Mouse (Mus musculus): ENCODE data around the gene Tmem97.
"Not testable (repeated sequence)": the region's sequence is repeated elsewhere in the genome, so short reads cannot be mapped to it uniquely, and the experiment has no call there.

Gene Tmem97

DNA sequence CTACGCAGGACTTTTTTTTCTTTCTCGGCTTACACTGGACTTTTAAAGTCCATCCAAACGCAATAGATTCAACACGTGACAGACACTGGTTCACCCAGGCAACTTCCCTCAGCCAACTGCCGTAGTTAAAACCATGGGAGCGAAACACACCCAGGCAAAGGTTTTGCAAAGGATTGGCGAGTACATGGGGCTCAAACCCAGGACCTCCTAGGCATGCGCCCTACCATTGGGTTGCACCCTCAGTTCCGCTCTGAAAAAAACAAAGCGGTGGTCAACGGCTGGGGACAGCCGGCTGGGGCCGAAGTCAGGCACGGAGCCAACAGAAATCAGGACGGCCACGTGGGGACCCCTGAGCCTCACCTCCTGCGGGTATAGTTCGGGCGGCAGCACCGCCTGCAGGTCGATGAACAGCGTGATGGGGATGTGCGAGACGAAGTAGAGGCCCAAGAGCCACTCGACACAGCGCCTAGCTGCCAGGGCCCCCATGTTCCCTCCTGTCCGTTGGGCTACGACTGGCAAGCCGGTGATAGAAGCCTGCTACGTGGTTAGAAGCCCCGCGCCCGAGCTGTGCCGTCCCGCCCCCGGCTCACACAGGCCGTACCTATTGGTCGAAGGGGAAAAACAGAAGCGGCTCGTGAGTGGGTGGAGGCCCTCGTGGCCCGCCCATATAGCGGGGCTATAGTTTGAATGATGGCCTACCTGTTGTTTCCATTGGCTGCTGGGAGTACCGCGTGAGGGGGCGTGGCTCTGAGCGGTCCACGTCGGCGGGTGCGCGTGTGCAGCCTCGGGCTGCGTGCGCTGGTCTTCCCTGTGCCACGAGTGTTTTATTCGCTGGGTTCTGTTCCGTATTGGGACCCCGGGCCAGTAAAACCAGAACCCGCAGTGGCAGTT is at the start of gene Tmem97:
Gene Tmem97 (minus strand): TSS at position 610 of the 891 bp plus-strand sequence.
- DNase-seq (ENCODE audit: low read depth) = peak; percentile 96

GRCm38 (mm10) chr11:78600051-78600450 is 49.5 kb upstream of the Tmem97 start:
- DNase-seq (ENCODE audit: low read depth) = peak; percentile 72

DNA sequence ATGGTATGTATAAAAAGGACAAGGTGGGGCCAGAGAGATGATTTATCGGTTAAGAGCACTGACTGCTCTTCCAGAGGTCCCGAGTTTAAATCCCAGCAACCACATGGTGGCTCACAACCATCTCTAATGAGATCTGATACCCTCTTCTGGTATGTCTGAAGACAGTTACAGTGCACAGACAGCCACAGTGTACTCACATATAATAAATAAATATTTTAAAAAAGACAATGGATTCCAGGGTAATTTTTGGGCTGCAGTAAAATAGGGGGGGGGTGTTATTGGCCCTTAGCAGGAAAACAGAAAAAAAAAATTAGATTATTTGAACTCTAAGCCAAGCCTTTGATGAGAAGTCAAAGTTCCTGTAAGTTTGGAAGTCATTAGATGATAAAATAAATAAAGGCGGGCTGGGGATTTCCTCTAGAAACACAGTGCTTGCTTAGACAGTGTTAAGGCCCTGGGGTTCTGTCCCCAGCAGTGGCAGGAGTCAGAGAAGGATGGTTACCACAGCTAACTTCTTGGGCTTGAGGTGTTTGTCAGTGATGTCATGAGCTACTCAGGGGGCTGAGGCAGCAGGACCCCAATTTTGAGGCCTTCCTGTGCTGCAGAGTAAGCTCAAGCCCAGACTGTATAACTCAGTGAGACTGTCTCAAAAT is 48.3 kb upstream of the Tmem97 start:
- no peak for DNase-seq (ENCODE audit: low read depth)

GRCm38 (mm10) chr11:78596750-78597149 is 46.2 kb upstream of the Tmem97 start:
- DNase-seq (ENCODE audit: low read depth) = no peak

GRCm38 (mm10) chr11:78595773-78596172 is 45.2 kb upstream of the Tmem97 start:
- no peak for DNase-seq (ENCODE audit: low read depth)

GRCm38 (mm10) chr11:78594271-78594964 is 43.8 kb upstream of the Tmem97 start:
- no peak for DNase-seq (ENCODE audit: low read depth)

DNA sequence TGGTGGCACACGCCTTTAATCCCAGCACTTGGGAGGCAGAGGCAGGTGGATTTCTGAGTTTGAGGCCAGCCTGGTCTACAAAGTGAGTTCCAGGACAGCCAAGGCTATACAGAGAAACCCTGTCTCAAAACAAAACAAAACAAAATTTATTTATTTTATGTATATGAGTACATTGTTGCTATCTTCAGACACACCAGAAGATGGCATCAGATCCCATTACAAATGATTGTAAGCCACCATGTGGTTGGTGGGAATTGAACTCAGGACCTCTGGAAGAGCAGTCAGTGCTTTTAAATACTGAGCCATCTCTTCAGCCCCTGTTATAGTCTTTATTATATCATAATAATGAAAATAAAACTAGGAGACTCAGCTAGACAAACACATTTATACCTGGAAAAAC is 37.1 kb upstream of the Tmem97 start:
- DNase-seq (ENCODE audit: low read depth) = not testable (repeated sequence)

- peak; percentile 49 for DNase-seq (ENCODE audit: low read depth)
Measured at GRCm38 (mm10) chr11:78586099-78586498, 35.5 kb upstream of the Tmem97 start.

DNA sequence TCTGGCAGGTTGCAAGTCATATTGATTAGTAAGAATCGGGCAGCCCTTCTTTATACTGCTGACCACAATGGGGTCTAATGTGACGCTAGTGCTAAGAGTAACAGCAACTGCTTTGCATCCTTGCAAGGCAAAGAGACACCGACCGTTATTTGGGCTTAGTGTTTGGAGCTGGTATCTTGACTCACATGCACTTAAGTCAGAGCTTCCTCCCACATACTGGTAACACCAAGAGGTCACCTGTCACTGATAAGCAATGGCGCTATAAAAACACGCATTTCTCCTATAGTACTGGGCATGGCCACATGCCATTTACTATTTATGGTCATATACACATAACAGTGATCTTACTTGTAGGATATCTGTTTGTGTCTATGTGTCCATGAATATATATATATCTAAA is 32.3 kb upstream of the Tmem97 start:
- DNase-seq (ENCODE audit: low read depth) = no peak

GRCm38 (mm10) chr11:78574975-78575374 is 24.4 kb upstream of the Tmem97 start:
- no peak for DNase-seq (ENCODE audit: low read depth)

DNA sequence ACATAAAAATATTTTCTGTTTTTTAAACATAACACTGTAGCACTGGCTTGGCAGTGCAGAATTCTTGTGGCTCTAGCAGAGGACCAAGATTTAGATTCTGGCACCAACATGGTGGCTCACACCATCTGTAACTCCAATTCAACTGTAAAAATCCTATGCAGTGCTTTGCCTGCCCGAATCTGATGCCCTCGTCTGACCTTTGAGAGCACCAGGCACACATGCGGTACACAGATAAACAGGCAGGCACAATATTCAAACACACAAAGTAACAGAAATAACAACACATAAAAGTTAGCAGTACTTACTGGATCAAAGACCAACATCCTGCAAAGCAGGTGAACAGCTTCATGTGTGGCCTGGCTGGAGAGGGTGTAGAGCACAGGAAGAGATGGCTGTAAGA is 24.0 kb upstream of the Tmem97 start:
- DNase-seq (ENCODE audit: low read depth) = no peak

GRCm38 (mm10) chr11:78574031-78574430 is 23.5 kb upstream of the Tmem97 start:
- DNase-seq (ENCODE audit: low read depth) = not testable (repeated sequence)

DNA sequence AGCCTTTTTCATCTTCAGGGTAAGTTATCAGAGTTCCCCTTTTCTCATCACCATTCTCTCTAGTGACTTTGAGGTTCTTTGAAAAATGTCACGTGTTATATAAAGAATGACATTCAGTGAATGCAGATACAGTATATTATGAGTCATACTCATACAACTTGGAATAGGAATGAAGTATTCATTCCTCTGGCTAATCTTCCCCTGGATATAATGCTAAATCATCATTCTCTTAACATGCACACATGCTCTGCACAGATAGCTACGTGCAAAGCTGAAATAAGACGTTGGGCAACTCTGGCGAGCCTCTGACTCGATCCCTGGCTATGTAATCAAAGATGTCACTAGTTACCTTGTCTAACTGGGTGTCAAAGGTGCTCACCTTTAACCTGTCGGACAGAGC is 21.3 kb upstream of the Tmem97 start:
- DNase-seq (ENCODE audit: low read depth) = no peak

- no peak for DNase-seq (ENCODE audit: low read depth)
Measured at GRCm38 (mm10) chr11:78571441-78571840, 20.9 kb upstream of the Tmem97 start.

DNA sequence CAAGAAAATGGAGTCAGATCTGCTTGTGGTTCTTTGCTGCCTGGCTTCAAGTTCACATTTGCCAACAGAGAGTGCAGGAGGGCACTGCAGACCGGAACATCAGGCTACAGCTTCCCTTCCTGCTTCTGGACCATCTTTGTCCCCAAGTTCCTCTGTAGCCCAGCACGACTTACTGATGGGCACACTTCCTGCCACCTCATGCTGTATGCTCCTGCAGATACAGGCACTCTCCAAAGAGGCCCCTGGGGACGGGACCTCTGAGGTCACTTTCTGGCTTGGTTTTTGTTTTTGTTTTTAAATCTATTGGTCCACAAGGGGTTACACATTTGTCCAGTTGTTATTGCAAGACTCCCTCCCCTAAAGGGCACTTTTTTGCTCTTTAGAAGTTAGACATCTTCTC is 19.2 kb upstream of the Tmem97 start:
- no peak for DNase-seq (ENCODE audit: low read depth)

GRCm38 (mm10) chr11:78568827-78569226 is 18.2 kb upstream of the Tmem97 start:
- DNase-seq (ENCODE audit: low read depth) = no peak

DNA sequence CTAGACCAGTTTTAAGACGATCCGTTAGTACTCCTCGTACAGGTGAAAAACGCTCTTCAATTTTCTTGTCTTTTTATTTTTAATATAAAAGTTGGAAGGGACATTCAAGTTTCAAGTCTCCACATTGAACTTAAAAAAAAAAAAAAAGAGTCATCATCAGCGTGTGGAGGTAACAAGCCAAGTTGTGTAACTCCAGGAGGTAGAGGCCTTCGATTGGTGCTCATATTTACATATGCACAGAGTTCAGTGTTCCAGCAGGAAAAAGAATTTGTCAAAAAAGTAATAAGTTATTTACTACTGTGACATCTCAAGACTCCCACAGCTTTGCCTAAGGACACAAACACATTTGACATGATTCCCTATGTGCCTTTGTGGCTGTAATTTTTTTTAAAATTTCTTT is 17.0 kb upstream of the Tmem97 start:
- no peak for DNase-seq (ENCODE audit: low read depth)

DNA sequence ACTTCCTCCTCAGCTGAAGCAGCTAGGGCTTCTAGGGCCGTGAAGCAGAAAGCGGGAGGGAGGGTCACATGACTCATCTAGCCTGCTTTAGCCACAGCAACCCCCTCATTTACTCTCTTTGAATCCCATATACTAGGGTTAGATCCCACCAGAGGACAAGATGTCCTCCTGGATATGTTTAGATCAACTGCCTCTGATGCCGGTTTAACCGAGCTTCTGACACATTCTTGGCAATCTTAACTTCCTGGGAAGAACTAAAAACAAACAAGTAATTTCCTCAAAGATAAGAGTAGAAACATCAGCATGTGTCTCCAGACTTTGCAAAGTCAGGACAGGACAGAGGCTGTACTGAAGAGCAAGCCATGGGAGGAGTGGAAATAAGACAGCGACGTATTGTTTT is 16.2 kb upstream of the Tmem97 start:
- DNase-seq (ENCODE audit: low read depth) = no peak

DNA sequence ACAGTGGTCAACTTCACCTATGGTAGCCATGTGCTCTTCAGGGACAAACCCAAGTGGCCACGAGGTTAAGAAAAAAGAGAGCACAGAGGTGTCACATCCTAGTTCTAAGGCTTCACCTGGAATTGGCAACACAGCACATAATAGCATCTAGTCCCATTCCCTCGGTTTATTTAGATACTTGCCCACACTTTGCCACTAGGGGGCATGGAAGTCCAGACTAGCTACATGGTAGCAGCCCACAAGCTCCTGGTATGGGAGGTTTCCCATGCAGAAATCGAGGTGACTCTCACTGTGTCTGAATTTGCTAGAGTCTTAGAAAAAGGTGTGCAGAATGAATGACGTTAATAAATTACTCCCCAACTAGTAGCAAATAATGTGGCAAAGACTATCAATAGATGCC is 9.9 kb upstream of the Tmem97 start:
- DNase-seq (ENCODE audit: low read depth) = peak; percentile 82

DNA sequence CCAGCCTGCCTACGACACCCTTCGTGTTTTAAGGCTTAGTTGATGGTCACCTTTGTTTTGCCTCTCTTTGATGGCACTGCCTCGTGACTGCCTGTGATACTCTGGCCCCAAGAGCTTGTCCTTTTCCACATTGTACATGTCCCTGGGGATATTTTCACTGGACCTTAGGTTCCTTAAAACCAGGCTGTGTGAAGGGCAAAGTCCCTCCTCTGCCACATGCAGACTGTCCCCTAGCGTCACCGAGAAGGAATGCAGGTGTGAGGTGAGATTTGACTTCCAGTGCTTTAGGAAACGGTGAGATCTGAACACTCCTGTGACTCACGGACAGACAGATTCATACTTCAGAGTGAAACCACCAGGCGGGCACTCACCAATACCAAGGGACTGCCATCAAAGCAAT is 6.7 kb upstream of the Tmem97 start:
- DNase-seq (ENCODE audit: low read depth) = no peak

DNA sequence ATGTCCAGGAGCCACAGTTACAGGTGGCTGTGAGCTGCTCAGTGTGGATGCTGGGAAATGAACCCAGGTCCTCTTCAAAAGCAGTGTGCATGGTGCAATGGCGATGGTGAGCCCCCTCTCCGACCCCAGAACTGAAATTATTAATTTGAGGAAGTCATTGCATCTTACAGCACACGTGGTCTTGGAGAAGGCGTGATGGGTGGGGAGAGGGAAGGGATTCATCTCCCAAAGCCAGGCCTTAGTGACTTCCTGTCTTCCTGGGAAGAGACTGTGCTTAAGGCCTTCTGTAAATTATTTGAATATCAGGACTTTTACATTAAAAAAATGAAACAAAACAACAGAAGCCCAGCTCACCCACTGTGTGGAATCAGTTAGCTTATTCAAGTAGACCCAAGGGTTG is 5.5 kb upstream of the Tmem97 start:
- DNase-seq (ENCODE audit: low read depth) = no peak

GRCm38 (mm10) chr11:78555623-78556022 is 5.0 kb upstream of the Tmem97 start:
- DNase-seq (ENCODE audit: low read depth) = no peak

DNA sequence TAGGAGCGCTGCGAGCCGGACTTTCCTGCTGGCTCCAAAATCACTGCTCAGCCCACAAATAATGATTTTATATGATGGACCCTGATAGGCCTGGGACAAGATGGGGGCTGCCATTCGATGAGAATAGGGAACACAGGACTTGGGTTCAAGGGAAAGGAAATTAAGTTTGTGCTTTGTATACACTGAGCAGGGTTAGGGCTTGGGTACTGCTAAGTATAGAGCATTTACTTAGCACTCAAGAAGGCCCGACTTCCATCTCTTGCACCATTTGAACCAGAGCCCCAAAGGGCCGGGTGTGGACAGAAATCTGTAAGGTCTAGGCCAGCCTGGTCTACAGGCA is 452 bp upstream of the Tmem97 start:
- no peak for DNase-seq (ENCODE audit: low read depth)
